Mouse (Mus musculus) testis, adult 2 months (tissue): ENCODE data around the gene Tsn. TPM values are rescaled to one million over a fixed set of nuclear protein-coding genes. Genes with fewer than 3 reads are reported as not detected.

ENCODE experiments used
- H3K27ac ChIP-seq: fragments of 200-500 bp; 2 replicates; pipeline ENCODE4 v1.5.1; 2012; ENCODE audit warnings: low read depth, low read length; ENCODE audit not compliant: control insufficient read depth, insufficient read depth
- H3K27me3 ChIP-seq: fragments of 200-500 bp; 2 replicates; pipeline ENCODE4 v1.6.1; 2012; ENCODE audit warnings: mild to moderate bottlenecking, low read length, moderate library complexity; ENCODE audit not compliant: control insufficient read depth, insufficient read depth
- H3K36me3 ChIP-seq: fragments of 200-500 bp; 2 replicates; pipeline ENCODE4 v1.6.1; 2012; ENCODE audit warnings: mild to moderate bottlenecking, low read length; ENCODE audit not compliant: control insufficient read depth, insufficient read depth
- H3K4me1 ChIP-seq: fragments of 200-500 bp; 2 replicates; pipeline ENCODE4 v1.6.1; 2012; ENCODE audit warnings: low read length; ENCODE audit not compliant: control insufficient read depth, insufficient read depth
- H3K4me3 ChIP-seq: fragments of 200-500 bp; 2 replicates; pipeline ENCODE4 v1.5.1; 2012; ENCODE audit warnings: low read depth, mild to moderate bottlenecking, low read length, moderate library complexity, mixed read lengths; ENCODE audit not compliant: control insufficient read depth
- CTCF ChIP-seq: fragments of 200-500 bp; IDR thresholded peaks from 2 replicates; pipeline ENCODE4 v1.5.1; 2012; ENCODE audit warnings: low read depth, mild to moderate bottlenecking, inconsistent platforms, low read length, moderate library complexity; ENCODE audit not compliant: control insufficient read depth, insufficient read depth, insufficient replicate concordance
- POLR2A ChIP-seq: fragments of 200-500 bp; IDR thresholded peaks from 2 replicates; pipeline ENCODE4 v1.6.1; 2012; ENCODE audit warnings: low read depth, mild to moderate bottlenecking, inconsistent platforms, low read length, moderate library complexity; ENCODE audit not compliant: control insufficient read depth
- polyA plus RNA-seq: library from polyadenylated mRNA; depleted of rRNA; stranded (reverse); fragments of >200 nt; gene quantifications from 2 replicates; pipeline ENCODE4 v1.2.3, GENCODE M21; 2012

The Tsn gene
- polyA plus RNA-seq, 1 experiment: 27.3 TPM

- H3K27me3 ChIP-seq: no peaks in the 10 kb centered on the region
Measured at GRCm38 (mm10) chr1:118321661-118322201, 10.2 kb upstream of the Tsn start, which contains the start of gene Nifk. Gene Nifk, plus strand, starts transcription at chr1:118321839.

GRCm38 (mm10) chr1:118320696-118321095, 9.2 kb upstream of the Tsn start:
- no peaks in the 10 kb centered on the region for H3K36me3 ChIP-seq
- no peaks in the 10 kb centered on the region for H3K27me3 ChIP-seq
- peak overlapping the region; percentile 96; the same call in 1 of the 2 replicates for H3K4me3 ChIP-seq

More at GRCm38 (mm10) chr1:118321661-118322201, 10.2 kb upstream of the Tsn start, which contains the start of gene Nifk:
- Histone ChIP-seq H3K36me3 (no peaks in the 10 kb centered on the region), H3K4me3 (peak within 1 kb of the TSS; percentile 96), H3K27ac (peak within 1 kb of the TSS; percentile 93), H3K4me1 (peaks cover 8% of the 10 kb centered on the region)
- TF ChIP-seq POLR2A: peak; percentile 59; the same call in 1 of the 2 replicates
- TF ChIP-seq CTCF: peak; percentile 69

GRCm38 (mm10) chr1:118310780-118311621, 538 bp downstream of the Tsn start:
- TF ChIP-seq CTCF: no peak
- TF ChIP-seq POLR2A: peak; percentile 75
- H3K27ac ChIP-seq: peak overlapping the region; percentile 98
- H3K4me1 ChIP-seq: peaks cover 5% of the 10 kb centered on the region; the same call in 1 of the 2 replicates
- peak overlapping the region; percentile 87 for H3K4me3 ChIP-seq
- H3K36me3 ChIP-seq: no peaks in the 10 kb centered on the region
- H3K27me3 ChIP-seq: no peaks in the 10 kb centered on the region

More at GRCm38 (mm10) chr1:118320696-118321095, 9.2 kb upstream of the Tsn start:
- TF ChIP-seq CTCF (no peak), POLR2A (no peak)
- Histone ChIP-seq H3K4me1 (peaks cover 8% of the 10 kb centered on the region), H3K27ac (no peak overlapping the region)

- TF ChIP-seq POLR2A: no peak
- TF ChIP-seq CTCF: no peak
- Histone ChIP-seq H3K27ac (no peak overlapping the region), H3K4me1 (no peaks in the 10 kb centered on the region), H3K4me3 (no peak overlapping the region), H3K36me3 (peaks cover 5% of the 10 kb centered on the region; the same call in 1 of the 2 replicates), H3K27me3 (no peaks in the 10 kb centered on the region)
Measured at GRCm38 (mm10) chr1:118297719-118298118, 13.8 kb downstream of the Tsn start.

GRCm38 (mm10) chr1:118296673-118297072, 14.9 kb downstream of the Tsn start:
- Histone ChIP-seq H3K4me3 (no peak overlapping the region), H3K4me1 (no peaks in the 10 kb centered on the region), H3K27ac (no peak overlapping the region), H3K36me3 (peaks cover 5% of the 10 kb centered on the region; the same call in 1 of the 2 replicates), H3K27me3 (no peaks in the 10 kb centered on the region)
- TF ChIP-seq CTCF (no peak), POLR2A (no peak)

- Histone ChIP-seq H3K27ac (no peak overlapping the region), H3K4me1 (no peaks in the 10 kb centered on the region), H3K4me3 (no peak overlapping the region), H3K36me3 (peaks cover under 1% of the 10 kb centered on the region; the same call in 1 of the 2 replicates), H3K27me3 (no peaks in the 10 kb centered on the region)
- TF ChIP-seq CTCF (no peak), POLR2A (no peak)
Measured at GRCm38 (mm10) chr1:118294826-118295225, 16.7 kb downstream of the Tsn start.

- Histone ChIP-seq H3K27ac (no peak overlapping the region), H3K36me3 (no peaks in the 10 kb centered on the region; the same call in 1 of the 2 replicates), H3K27me3 (no peaks in the 10 kb centered on the region), H3K4me1 (no peaks in the 10 kb centered on the region), H3K4me3 (no peak overlapping the region)
- TF ChIP-seq POLR2A (no peak), CTCF (no peak)
Measured at GRCm38 (mm10) chr1:118294192-118294591, 17.3 kb downstream of the Tsn start.
